Mouse (Mus musculus) fat pad, adult 2 months (tissue): Measurements from ENCODE around the gene Oxa1l.

Source experiments
- DNase-seq: peaks from one replicate; pipeline ENCODE4 v3.0.0-alpha.2; 2011; ENCODE audit warnings: low read depth, low spot score; ENCODE audit errors: extremely low read depth

Gene Oxa1l

GRCm38 (mm10) chr14:54409057-54409645 is 48.5 kb downstream of the Oxa1l start:
- no peak for DNase-seq

- DNase-seq = no peak
Measured at GRCm38 (mm10) chr14:54409980-54410810, 49.6 kb downstream of the Oxa1l start.

DNA sequence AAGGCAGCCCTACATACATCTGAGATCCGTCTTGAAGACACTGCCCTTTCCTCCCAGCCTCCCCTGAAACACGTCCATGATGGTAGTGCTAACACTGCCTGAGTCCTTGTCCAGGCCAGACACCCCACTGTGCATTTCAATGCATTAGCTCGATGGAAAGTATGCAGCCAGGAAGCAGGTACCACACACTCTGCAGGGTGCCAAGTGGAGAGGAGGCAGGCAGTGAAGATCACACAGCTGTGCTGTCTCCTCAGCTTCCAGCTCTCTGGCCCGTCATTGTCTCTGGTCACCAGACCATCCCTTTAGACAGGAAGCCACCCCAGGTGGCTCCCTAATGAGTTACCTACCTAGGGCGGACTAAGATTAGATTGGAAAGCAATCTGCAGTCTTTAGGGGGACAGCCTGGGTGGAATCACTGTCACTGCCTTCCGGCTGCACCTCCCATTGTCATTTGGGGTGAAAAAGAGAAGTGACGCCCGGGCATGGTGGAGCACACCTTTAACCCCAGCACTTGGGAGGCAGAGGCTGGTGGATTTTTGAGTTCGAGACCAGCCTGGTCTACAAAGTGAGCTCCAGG is 51.5 kb downstream of the Oxa1l start:
- DNase-seq = no peak

GRCm38 (mm10) chr14:54412629-54413170 is 52.1 kb downstream of the Oxa1l start:
- no peak for DNase-seq

DNA sequence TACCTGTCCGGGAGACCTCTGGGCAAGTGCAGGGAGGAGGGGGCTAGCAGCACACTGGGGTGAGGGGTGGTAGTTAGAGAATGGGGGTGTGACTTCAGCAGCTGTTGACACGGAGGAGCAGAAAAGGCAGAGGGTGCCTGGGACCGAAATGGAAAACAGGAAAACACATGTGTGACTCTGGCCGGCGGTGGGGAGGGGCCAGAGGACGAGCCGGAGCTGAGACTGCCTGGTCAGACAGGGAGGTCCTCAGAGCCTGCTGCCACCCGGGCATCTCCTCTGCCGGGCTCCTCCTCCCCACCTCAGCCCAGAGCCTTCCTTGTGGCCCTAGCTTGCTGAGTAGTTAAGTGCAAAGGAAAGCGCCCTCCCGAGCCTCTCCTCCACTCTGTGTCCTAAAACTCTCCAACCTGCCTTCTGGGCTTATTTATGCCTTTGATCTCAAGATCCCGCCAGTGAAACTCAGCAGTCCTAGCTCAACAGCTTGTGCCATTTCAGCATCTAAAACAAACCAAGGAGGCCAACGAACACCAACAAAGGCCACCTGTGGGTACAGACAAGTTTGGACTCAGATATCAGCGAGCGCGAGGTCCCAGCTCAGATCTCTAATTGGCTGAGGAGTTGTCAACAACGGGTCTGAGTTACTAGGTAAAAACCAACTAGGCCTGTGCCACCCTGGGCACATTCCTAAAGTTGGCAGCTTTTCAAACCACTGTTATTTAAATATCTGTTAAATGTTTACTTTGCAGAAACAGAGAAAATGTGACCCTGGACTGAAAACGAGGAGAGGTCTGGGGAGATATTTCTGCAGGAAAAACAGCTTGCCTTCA is 53.5 kb downstream of the Oxa1l start:
- no peak for DNase-seq

- no peak for DNase-seq
Measured at GRCm38 (mm10) chr14:54415241-54416020, 54.8 kb downstream of the Oxa1l start.

GRCm38 (mm10) chr14:54416229-54416775 is 55.7 kb downstream of the Oxa1l start:
- no peak for DNase-seq

GRCm38 (mm10) chr14:54416830-54417229 is 56.2 kb downstream of the Oxa1l start:
- no peak for DNase-seq

DNA sequence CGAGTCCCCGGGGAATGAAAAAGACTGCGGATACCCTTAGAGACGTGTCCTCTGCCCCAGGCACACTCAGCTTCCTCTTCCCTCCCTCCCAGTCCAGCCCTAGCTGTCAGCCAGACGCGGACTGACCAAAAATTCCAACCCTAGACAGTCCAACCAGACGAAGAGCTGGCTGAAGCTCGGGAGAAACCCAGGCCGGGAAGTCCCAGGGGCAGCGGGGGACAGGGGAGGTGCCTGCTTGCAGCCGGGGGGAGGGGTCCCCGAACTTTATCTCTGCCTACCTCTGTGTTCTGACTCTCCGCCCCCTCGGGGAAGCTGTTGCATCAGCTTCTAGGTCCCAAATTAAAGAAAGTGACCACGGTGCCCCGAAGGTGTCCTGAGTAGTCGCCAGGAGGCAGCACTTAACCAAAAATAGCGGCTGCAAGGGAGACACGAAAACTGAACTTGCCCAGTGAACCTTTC is 57.0 kb downstream of the Oxa1l start, which contains the start of gene Slc7a7:
TSS of gene Slc7a7 (minus strand) at position 158 of the 459 bp plus-strand sequence.
- no peak for DNase-seq
